Mouse (Mus musculus) midbrain, postnatal 0 days (tissue): ENCODE measurements at regions not wholly inside any gene's neighbourhood (a gene's known extent, or its start where the extent isn't known, plus 50 kb on each side); places are given as distances from the start of the nearest gene placed in this dataset.

Source experiments
- ATAC-seq: fragments of 200-750 bp; cut with Nextera tagmentation; 2 replicates; pipeline ENCODE4 v1.8.0; 2017; ENCODE audit warnings: moderate number of reproducible peaks, mild to moderate bottlenecking, moderate TSS enrichment, moderate library complexity; ENCODE audit not compliant: low FRiP score
- DNase-seq: peaks from one replicate; pipeline ENCODE4 v3.0.0-alpha.2; 2015; ENCODE audit warnings: low spot score
- H3K27ac ChIP-seq: fragments of 300-500 bp; sonication (generic); 2 replicates; pipeline ENCODE4 v1.5.1; 2014; ENCODE audit warnings: low read depth, mild to moderate bottlenecking, low read length, mixed read lengths
- H3K27me3 ChIP-seq: fragments of 300-500 bp; sonication (generic); 2 replicates; pipeline ENCODE4 v1.6.1; 2014; ENCODE audit warnings: low read length, control low read depth, mixed read lengths; ENCODE audit not compliant: insufficient read depth
- H3K36me3 ChIP-seq: fragments of 300-500 bp; sonication (generic); 2 replicates; pipeline ENCODE4 v1.6.1; 2014; ENCODE audit warnings: low read length, control low read depth, mixed read lengths; ENCODE audit not compliant: insufficient read depth
- H3K4me1 ChIP-seq: fragments of 300-500 bp; sonication (generic); 2 replicates; pipeline ENCODE4 v1.6.1; 2014; ENCODE audit warnings: mild to moderate bottlenecking, control low read depth, antibody characterized with exemption, low read length, mixed read lengths; ENCODE audit not compliant: insufficient read depth
- H3K4me2 ChIP-seq: fragments of 300-500 bp; sonication (generic); 2 replicates; pipeline ENCODE4 v1.6.1; 2014; ENCODE audit warnings: low read depth, mild to moderate bottlenecking, low read length, mixed read lengths; ENCODE audit not compliant: poor library complexity, severe bottlenecking
- H3K4me3 ChIP-seq: fragments of 300-500 bp; sonication (generic); 2 replicates; pipeline ENCODE4 v1.5.1; 2014; ENCODE audit warnings: low read depth, mild to moderate bottlenecking, low read length, moderate library complexity
- H3K9ac ChIP-seq: fragments of 300-500 bp; sonication (generic); replicated peaks from 2 replicates; pipeline ENCODE4 v1.6.1; 2014; ENCODE audit warnings: mild to moderate bottlenecking, low read length, moderate library complexity, mixed read lengths; ENCODE audit not compliant: poor library complexity, severe bottlenecking
- H3K9me3 ChIP-seq: fragments of 300-500 bp; sonication (generic); 2 replicates; pipeline ENCODE4 v1.6.1; 2016; ENCODE audit warnings: low read length, control low read depth
- CTCF ChIP-seq: IDR thresholded peaks from 2 replicates; pipeline ENCODE4 v1.5.1; 2016; ENCODE audit warnings: antibody characterized with exemption, mild to moderate bottlenecking
- WGBS: fragments of 180-500 bp; shearing (Covaris S2); extraction: QIAGEN DNeasy Blood & Tissue Kit; methylation state at CpG from one replicate; pipeline ENCODE4 v1.1.7; 2014; 5-methylcytosine and 5-hydroxymethylcytosine counted together

- H3K4me2 ChIP-seq: no peak overlapping the region
Measured at GRCm38 (mm10) chr13:75514315-75515020, 192.1 kb upstream of the Ell2 start.

GRCm38 (mm10) chr13:75523293-75524278, 183.0 kb upstream of the Ell2 start:
- no peaks in the 10 kb centered on the region for H3K4me1 ChIP-seq
- no peak for ATAC-seq
- no peak for TF ChIP-seq CTCF
- no peak overlapping the region for H3K4me3 ChIP-seq
- H3K36me3 ChIP-seq: no peaks in the 10 kb centered on the region
- no peak overlapping the region for H3K27ac ChIP-seq
- H3K9me3 ChIP-seq: no peaks in the 10 kb centered on the region
- H3K9ac ChIP-seq: no peak overlapping the region
- no peak overlapping the region for H3K4me2 ChIP-seq
- H3K27me3 ChIP-seq: no peaks in the 10 kb centered on the region
- 85% methylated on average over 4 of the region's 4 CpGs for WGBS
- DNase-seq: no peak

More at GRCm38 (mm10) chr13:75514315-75515020, 192.1 kb upstream of the Ell2 start:
- Histone ChIP-seq H3K9ac (no peak overlapping the region), H3K27me3 (no peaks in the 10 kb centered on the region), H3K4me3 (no peak overlapping the region), H3K27ac (no peak overlapping the region), H3K36me3 (no peaks in the 10 kb centered on the region), H3K9me3 (no peaks in the 10 kb centered on the region), H3K4me1 (no peaks in the 10 kb centered on the region)
- no peak for ATAC-seq
- TF ChIP-seq CTCF: no peak
- WGBS: 63% methylated on average over 1 of the region's 1 CpGs
- DNase-seq: no peak

- Histone ChIP-seq H3K4me1 (no peaks in the 10 kb centered on the region), H3K36me3 (no peaks in the 10 kb centered on the region), H3K4me2 (no peak overlapping the region), H3K9ac (no peak overlapping the region), H3K27ac (no peak overlapping the region), H3K9me3 (no peaks in the 10 kb centered on the region), H3K4me3 (no peak overlapping the region), H3K27me3 (no peaks in the 10 kb centered on the region)
- 96% methylated on average over 4 of the region's 4 CpGs for WGBS
- ATAC-seq (no peak), DNase-seq (no peak)
- TF ChIP-seq CTCF: no peak
Measured at GRCm38 (mm10) chr13:75524481-75524880, 182.1 kb upstream of the Ell2 start.

GRCm38 (mm10) chr13:75531566-75531965, 175.0 kb upstream of the Ell2 start:
- Histone ChIP-seq H3K36me3 (no peaks in the 10 kb centered on the region), H3K4me2 (no peak overlapping the region), H3K9ac (no peak overlapping the region), H3K4me1 (no peaks in the 10 kb centered on the region), H3K27me3 (no peaks in the 10 kb centered on the region), H3K4me3 (no peak overlapping the region), H3K9me3 (no peaks in the 10 kb centered on the region), H3K27ac (no peak overlapping the region)
- ATAC-seq: no peak
- no peak for TF ChIP-seq CTCF
- WGBS: 97% methylated on average over 1 of the region's 1 CpGs
- no peak for DNase-seq

GRCm38 (mm10) chr13:75541446-75541845, 165.1 kb upstream of the Ell2 start:
- Histone ChIP-seq H3K9me3 (no peaks in the 10 kb centered on the region), H3K4me1 (no peaks in the 10 kb centered on the region), H3K4me3 (no peak overlapping the region), H3K36me3 (no peaks in the 10 kb centered on the region), H3K27me3 (no peaks in the 10 kb centered on the region), H3K4me2 (no peak overlapping the region), H3K27ac (no peak overlapping the region), H3K9ac (no peak overlapping the region)
- 70% methylated on average over 2 of the region's 2 CpGs for WGBS
- peak; percentile 53 for DNase-seq
- no peak for ATAC-seq
- TF ChIP-seq CTCF: no peak
